Mouse (Mus musculus): ENCODE results near the gene Sval2.

DNA sequence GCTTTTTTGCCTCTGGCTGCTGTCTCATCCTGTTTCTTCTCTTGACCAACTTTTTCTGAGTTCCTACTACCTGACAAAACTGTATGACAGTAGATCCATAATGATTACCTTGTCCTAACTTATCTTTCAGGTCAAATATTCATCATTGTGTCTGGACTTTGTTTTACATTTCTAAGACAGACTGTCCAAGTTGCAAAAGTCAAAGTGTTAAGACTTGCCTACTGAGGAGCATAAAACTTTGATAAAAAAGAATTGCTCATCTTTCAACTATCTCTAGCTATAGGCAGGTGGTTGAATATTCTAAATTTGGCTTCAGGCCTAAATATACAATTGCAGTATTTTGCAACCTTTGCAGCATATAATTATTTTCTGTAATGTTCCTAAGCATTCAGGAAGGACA is 28.7 kb upstream of the Sval2 start:
- TF ChIP-seq CTCF (IDR thresholded peaks at IDR 0.05; ENCODE audit: low read depth) (no peak), EP300 (optimal IDR thresholded peaks at IDR 0.05) (no peak)

Measured in stomach, postnatal 0 days (tissue).